Mouse (Mus musculus) myocyte (in vitro differentiated cells): ENCODE results near the gene Msrb3. TPM values are rescaled to one million over a fixed set of nuclear protein-coding genes. Genes with fewer than 3 reads are reported as not detected.
"Not testable (repeated sequence)": the region's sequence is repeated elsewhere in the genome, so short reads cannot be mapped to it uniquely, and the experiment has no call there.

Experiments
- H3K27me3 ChIP-seq: one replicate; pipeline ENCODE4 v1.6.1; 2011; ENCODE audit not compliant: control insufficient read depth, insufficient read depth, insufficient read length
- H3K36me3 ChIP-seq: one replicate; pipeline ENCODE4 v1.6.1; 2011; ENCODE audit not compliant: control insufficient read depth, insufficient read depth
- H3K4me2 ChIP-seq: one replicate; pipeline ENCODE4 v1.6.1; 2011; ENCODE audit warnings: low read depth, control low read depth
- H3K4me3 ChIP-seq: one replicate; pipeline ENCODE4 v1.5.1; 2011; ENCODE audit warnings: mild to moderate bottlenecking, control low read depth, moderate library complexity
- H3K79me2 ChIP-seq: one replicate; pipeline ENCODE4 v1.6.1; 2011; ENCODE audit not compliant: control insufficient read depth, insufficient read depth
- H3ac ChIP-seq: one replicate; pipeline ENCODE4 v1.6.1; 2011; ENCODE audit not compliant: control insufficient read depth, insufficient read length
- CEBPB ChIP-seq: IDR thresholded peaks from 2 replicates; pipeline ENCODE4 v1.6.1; 2011; ENCODE audit warnings: mild to moderate bottlenecking, moderate library complexity; ENCODE audit not compliant: poor library complexity, insufficient read depth, severe bottlenecking
- E2F4 ChIP-seq: IDR thresholded peaks from one replicate; pipeline ENCODE4 v1.6.1; 2011; ENCODE audit warnings: mild to moderate bottlenecking, control low read depth, moderate library complexity; ENCODE audit not compliant: insufficient read depth
- MAX ChIP-seq: IDR thresholded peaks from one replicate; pipeline ENCODE4 v1.6.1; 2011; ENCODE audit warnings: low read depth, mild to moderate bottlenecking, control low read depth
- MYOD1 ChIP-seq, 3 experiments: IDR thresholded peaks; one replicate each; pipeline ENCODE4 v1.6.1; 2011; ENCODE audit warnings: control low read depth in 2 of 3, low read depth in 2 of 3, mild to moderate bottlenecking in 2 of 3, moderate library complexity in 1 of 3; ENCODE audit not compliant: insufficient read length in 2 of 3, control insufficient read depth in 1 of 3
- MYOG ChIP-seq, 3 experiments: IDR thresholded peaks; one replicate each; pipeline ENCODE4 v1.6.1; 2011; ENCODE audit warnings: control low read depth in 2 of 3, low read depth in 2 of 3, mild to moderate bottlenecking in 2 of 3; ENCODE audit not compliant: insufficient read length in 2 of 3, control insufficient read depth in 1 of 3, insufficient read depth in 1 of 3
- POLR2A ChIP-seq: IDR thresholded peaks from one replicate; pipeline ENCODE4 v1.6.1; 2011; ENCODE audit warnings: low read depth, mild to moderate bottlenecking, control low read depth, moderate library complexity; ENCODE audit not compliant: insufficient read length
- POLR2AphosphoS2 ChIP-seq: IDR thresholded peaks from one replicate; pipeline ENCODE4 v1.6.1; 2011; ENCODE audit warnings: low read depth, control low read depth; ENCODE audit not compliant: insufficient read length
- REST ChIP-seq: IDR thresholded peaks from one replicate; pipeline ENCODE4 v1.6.1; 2011; ENCODE audit warnings: mild to moderate bottlenecking, control low read depth, moderate library complexity; ENCODE audit not compliant: insufficient read depth, insufficient read length
- SRF ChIP-seq: IDR thresholded peaks from one replicate; pipeline ENCODE4 v1.6.1; 2011; ENCODE audit warnings: low read depth; ENCODE audit not compliant: control insufficient read depth, insufficient read length
- TCF12 ChIP-seq: IDR thresholded peaks from one replicate; pipeline ENCODE4 v1.6.1; 2011; ENCODE audit warnings: mild to moderate bottlenecking, control low read depth; ENCODE audit not compliant: poor library complexity, insufficient read depth, severe bottlenecking
- TCF3 ChIP-seq: IDR thresholded peaks from one replicate; pipeline ENCODE4 v1.6.1; 2011; ENCODE audit warnings: low read depth, control low read depth; ENCODE audit not compliant: insufficient read length
- USF1 ChIP-seq: IDR thresholded peaks from one replicate; pipeline ENCODE4 v1.6.1; 2011; ENCODE audit warnings: low read depth, mild to moderate bottlenecking, control low read depth, moderate library complexity
- polyA plus RNA-seq: library from polyadenylated mRNA; unstranded; fragments of >200 nt; fragmentation: generic; extraction: Trizol; gene quantifications from one replicate; pipeline ENCODE4 v1.2.1, GENCODE M21; 2012; ENCODE audit warnings: missing spikeins

Gene Msrb3
- polyA plus RNA-seq, 1 experiment = 8.5 TPM

GRCm38 (mm10) chr10:120760679-120761078 is 138.2 kb downstream of the Msrb3 start:
- TF ChIP-seq TCF3 = no peak
- TF ChIP-seq POLR2AphosphoS2 = no peak
- no peak for TF ChIP-seq MYOG (IDR thresholded peaks at IDR 0.05; ENCODE audit: control insufficient read depth in 1 of 3, insufficient read depth in 1 of 3, insufficient read length in 2 of 3, low read depth in 2 of 3)
- TF ChIP-seq USF1 = no peak
- TF ChIP-seq TCF12 = no peak
- no peak for TF ChIP-seq CEBPB
- TF ChIP-seq E2F4 = no peak
- TF ChIP-seq MAX = no peak
- no peak for TF ChIP-seq SRF
- no peak for TF ChIP-seq MYOD1 (IDR thresholded peaks at IDR 0.05; ENCODE audit: control insufficient read depth in 1 of 3, insufficient read length in 2 of 3, low read depth in 2 of 3)
- no peak for TF ChIP-seq REST
- no peak for TF ChIP-seq POLR2A
- H3K27me3 ChIP-seq = no peaks in the 10 kb centered on the region
- H3K36me3 ChIP-seq = no peaks in the 10 kb centered on the region
- no peak overlapping the region for H3K4me3 ChIP-seq
- H3ac ChIP-seq = no peak overlapping the region
- no peak overlapping the region for H3K4me2 ChIP-seq
- H3K79me2 ChIP-seq = no peaks in the 10 kb centered on the region

GRCm38 (mm10) chr10:120759883-120760282 is 139.0 kb downstream of the Msrb3 start:
- Histone ChIP-seq H3K36me3 (no peaks in the 10 kb centered on the region), H3ac (no peak overlapping the region), H3K27me3 (no peaks in the 10 kb centered on the region), H3K4me3 (no peak overlapping the region), H3K79me2 (no peaks in the 10 kb centered on the region), H3K4me2 (no peak overlapping the region)
- TF ChIP-seq CEBPB (no peak), POLR2A (no peak), TCF12 (no peak), E2F4 (no peak), MYOD1 (IDR thresholded peaks at IDR 0.05; ENCODE audit: control insufficient read depth in 1 of 3, insufficient read length in 2 of 3, low read depth in 2 of 3) (no peak), MYOG (IDR thresholded peaks at IDR 0.05; ENCODE audit: control insufficient read depth in 1 of 3, insufficient read depth in 1 of 3, insufficient read length in 2 of 3, low read depth in 2 of 3) (no peak), USF1 (no peak), MAX (no peak), REST (no peak), SRF (no peak), POLR2AphosphoS2 (no peak)

GRCm38 (mm10) chr10:120752454-120752853 is 146.4 kb downstream of the Msrb3 start:
- H3K4me2 ChIP-seq = no peak overlapping the region
- no peak for TF ChIP-seq CEBPB
- TF ChIP-seq POLR2A = no peak
- H3K27me3 ChIP-seq = no peaks in the 10 kb centered on the region
- H3K4me3 ChIP-seq = no peak overlapping the region
- no peaks in the 10 kb centered on the region for H3K36me3 ChIP-seq
- H3K79me2 ChIP-seq = no peaks in the 10 kb centered on the region
- H3ac ChIP-seq = no peak overlapping the region

GRCm38 (mm10) chr10:120751821-120752261 is 147.1 kb downstream of the Msrb3 start:
- TF ChIP-seq REST = no peak
- Histone ChIP-seq H3ac (no peak overlapping the region), H3K4me3 (no peak overlapping the region), H3K4me2 (no peak overlapping the region), H3K27me3 (no peaks in the 10 kb centered on the region), H3K36me3 (no peaks in the 10 kb centered on the region), H3K79me2 (no peaks in the 10 kb centered on the region)

- Histone ChIP-seq H3K27me3 (no peaks in the 10 kb centered on the region), H3K4me3 (no peak overlapping the region), H3ac (no peak overlapping the region), H3K4me2 (no peak overlapping the region), H3K36me3 (no peaks in the 10 kb centered on the region), H3K79me2 (no peaks in the 10 kb centered on the region)
- TF ChIP-seq POLR2A (no peak), E2F4 (no peak), MAX (no peak), TCF12 (no peak), USF1 (no peak), MYOG (IDR thresholded peaks at IDR 0.05; ENCODE audit: control insufficient read depth in 1 of 3, insufficient read depth in 1 of 3, insufficient read length in 2 of 3, low read depth in 2 of 3) (no peak), REST (no peak), SRF (no peak), MYOD1 (IDR thresholded peaks at IDR 0.05; ENCODE audit: control insufficient read depth in 1 of 3, insufficient read length in 2 of 3, low read depth in 2 of 3) (no peak)
Observed at GRCm38 (mm10) chr10:120751295-120751722, 147.6 kb downstream of the Msrb3 start.

GRCm38 (mm10) chr10:120749556-120749955 is 149.3 kb downstream of the Msrb3 start:
- H3K36me3 ChIP-seq, H3K4me3 ChIP-seq, H3ac ChIP-seq, H3K27me3 ChIP-seq, H3K4me2 ChIP-seq, H3K79me2 ChIP-seq: not testable (repeated sequence)
